Mouse (Mus musculus): Measurements from ENCODE around the gene Agap3. TPM values are rescaled to one million over a fixed set of nuclear protein-coding genes. Genes with fewer than 3 reads are reported as not detected.

Agap3 gene
- polyA plus RNA-seq, 1 experiment from 2014 or later, result 33.9 TPM

DNA sequence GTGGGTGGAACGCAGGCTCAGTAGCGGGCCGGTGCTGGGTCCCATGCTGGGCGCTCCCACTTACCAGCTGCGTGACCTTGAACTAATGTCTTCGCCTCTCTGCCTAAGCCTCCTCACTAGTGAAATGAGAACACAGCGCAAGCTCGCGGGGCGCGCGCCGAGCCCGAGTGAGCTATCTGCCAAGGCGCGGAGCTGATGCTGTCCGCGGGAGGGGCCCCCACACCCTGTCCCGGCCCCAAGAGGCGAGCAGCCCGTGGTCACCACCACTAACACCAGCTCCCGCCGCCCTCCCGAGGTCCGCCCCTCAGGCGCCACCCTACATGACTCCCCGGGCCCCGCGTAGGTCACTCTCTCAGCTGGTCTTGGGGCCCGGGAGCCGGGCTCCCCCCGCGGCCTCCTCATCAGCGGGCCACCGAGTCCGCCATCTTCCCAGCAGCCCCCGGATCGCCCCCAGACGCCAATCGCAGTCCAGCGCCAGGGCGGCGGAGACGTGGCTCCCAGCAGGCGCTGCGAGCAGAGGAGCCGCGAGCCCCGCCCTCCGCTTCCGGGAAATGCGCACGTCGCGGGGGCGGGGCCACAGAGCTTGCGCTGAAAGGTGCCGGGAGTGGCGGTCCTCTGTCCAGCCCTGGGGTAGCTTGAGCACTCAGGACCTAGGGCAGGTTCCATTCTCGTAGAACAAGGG, 7.1 kb upstream of the Agap3 start, which contains the start of gene Fastk:
TSS of gene Fastk (minus strand) at position 542 of the 682 bp plus-strand sequence.
- peaks cover 40% of the 10 kb centered on the region for H3K36me3 ChIP-seq (ENCODE audit: control insufficient read depth, insufficient read depth, low read length)
- WGBS, result 0% methylated on average over 17 of the region's 60 CpGs
- H3K27ac ChIP-seq (replicated peaks; ENCODE audit: low read depth, low read length), result peak within 1 kb of the TSS; percentile 90
- no peaks in the 10 kb centered on the region for H3K9me3 ChIP-seq (ENCODE audit: control insufficient read depth, low read length)
- peak; percentile 91 for ATAC-seq (ENCODE audit: low read depth)
- peak within 1 kb of the TSS; percentile 95 for H3K9ac ChIP-seq (ENCODE audit: low read depth, low read length)
- DNase-seq (ENCODE audit: low spot score), result peak; percentile 97
- H3K4me1 ChIP-seq (ENCODE audit: control insufficient read depth, insufficient read depth, low read length), result peaks cover 9% of the 10 kb centered on the region
- no peaks in the 10 kb centered on the region for H3K27me3 ChIP-seq (replicated peaks; ENCODE audit: control insufficient read depth, insufficient read depth, low read length)
- H3K4me3 ChIP-seq (ENCODE audit: low read depth, low read length), result peak within 1 kb of the TSS; percentile 89
- H3K4me2 ChIP-seq (ENCODE audit: low read depth, low read length), result peak within 1 kb of the TSS; percentile 80

DNA sequence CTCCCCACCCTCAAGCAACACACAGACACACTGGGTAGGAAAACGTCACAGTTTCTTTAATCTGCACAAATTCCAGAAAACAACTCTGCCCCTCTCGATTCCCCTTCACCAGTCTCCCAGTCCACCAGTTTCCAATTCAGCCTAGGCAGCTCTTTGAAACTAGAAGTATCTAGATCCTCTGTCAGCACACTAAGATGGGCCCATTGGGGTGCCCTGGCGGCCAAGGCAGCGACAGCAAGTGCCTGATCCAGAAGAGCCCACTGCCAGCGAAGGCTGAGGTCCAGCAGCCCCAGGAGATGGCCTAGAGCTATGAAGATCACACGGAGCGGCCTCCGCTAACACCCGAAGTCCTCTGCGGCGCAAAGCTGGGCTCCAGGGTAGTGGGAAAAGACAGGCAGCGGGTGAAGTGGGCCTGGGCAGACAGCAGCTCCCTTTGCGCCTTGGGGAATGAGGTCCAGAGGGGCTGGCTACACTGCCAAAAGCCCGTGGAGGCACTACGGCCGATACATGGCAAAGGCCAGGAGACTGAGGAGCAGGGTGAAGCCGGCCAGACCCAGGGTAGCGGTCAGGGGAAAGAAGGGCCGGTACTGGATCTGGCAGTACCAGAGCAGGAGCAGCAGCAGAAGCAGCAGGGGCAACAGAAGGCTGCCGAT, 6.4 kb upstream of the Agap3 start:
- Histone ChIP-seq H3K9me3 (ENCODE audit: control insufficient read depth, low read length) (no peaks in the 10 kb centered on the region), H3K27me3 (replicated peaks; ENCODE audit: control insufficient read depth, insufficient read depth, low read length) (no peaks in the 10 kb centered on the region), H3K9ac (ENCODE audit: low read depth, low read length) (peak overlapping the region; percentile 95), H3K4me2 (ENCODE audit: low read depth, low read length) (peak overlapping the region; percentile 80), H3K4me1 (ENCODE audit: control insufficient read depth, insufficient read depth, low read length) (peaks cover 9% of the 10 kb centered on the region), H3K4me3 (ENCODE audit: low read depth, low read length) (peak overlapping the region; percentile 89), H3K36me3 (ENCODE audit: control insufficient read depth, insufficient read depth, low read length) (peaks cover 33% of the 10 kb centered on the region), H3K27ac (replicated peaks; ENCODE audit: low read depth, low read length) (peak overlapping the region; percentile 90)
- WGBS, result 58% methylated on average over 19 of the region's 20 CpGs
- DNase-seq (ENCODE audit: low spot score) (no peak), ATAC-seq (ENCODE audit: low read depth) (no peak)

DNA sequence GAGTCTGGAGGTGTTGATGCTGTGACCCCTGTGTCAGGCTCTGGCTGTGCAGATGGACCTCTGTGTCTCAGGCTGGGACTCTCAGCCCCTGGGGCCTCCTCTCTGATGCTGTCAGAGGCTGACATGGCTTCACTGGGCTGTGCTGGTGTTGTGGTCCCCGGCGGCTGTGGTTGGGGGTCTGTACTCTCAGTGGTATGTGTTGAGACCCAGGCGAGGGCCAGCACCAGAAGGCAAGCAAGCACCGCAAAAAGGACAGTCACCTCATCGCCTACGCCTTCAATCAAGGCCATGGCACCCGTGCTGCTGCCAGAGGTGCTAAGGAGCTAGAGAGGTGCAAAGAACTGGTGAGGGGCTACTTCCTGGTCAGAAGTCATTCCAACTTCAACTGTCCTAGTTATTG, 5.3 kb upstream of the Agap3 start:
- H3K36me3 ChIP-seq (ENCODE audit: control insufficient read depth, insufficient read depth, low read length), result peaks cover 22% of the 10 kb centered on the region
- ATAC-seq (ENCODE audit: low read depth) (no peak), DNase-seq (ENCODE audit: low spot score) (no peak)
- no peak overlapping the region for H3K4me3 ChIP-seq (ENCODE audit: low read depth, low read length)
- no peak overlapping the region for H3K9ac ChIP-seq (ENCODE audit: low read depth, low read length)
- WGBS, result 83% methylated on average over 7 of the region's 7 CpGs
- H3K4me2 ChIP-seq (ENCODE audit: low read depth, low read length), result 0 out of 2 replicates have a peak overlapping the region, but pooled peaks have one; percentile 74
- no peaks in the 10 kb centered on the region for H3K9me3 ChIP-seq (ENCODE audit: control insufficient read depth, low read length)
- peaks cover 16% of the 10 kb centered on the region for H3K4me1 ChIP-seq (ENCODE audit: control insufficient read depth, insufficient read depth, low read length)
- no peaks in the 10 kb centered on the region for H3K27me3 ChIP-seq (replicated peaks; ENCODE audit: control insufficient read depth, insufficient read depth, low read length)
- no peak overlapping the region for H3K27ac ChIP-seq (replicated peaks; ENCODE audit: low read depth, low read length)

DNA sequence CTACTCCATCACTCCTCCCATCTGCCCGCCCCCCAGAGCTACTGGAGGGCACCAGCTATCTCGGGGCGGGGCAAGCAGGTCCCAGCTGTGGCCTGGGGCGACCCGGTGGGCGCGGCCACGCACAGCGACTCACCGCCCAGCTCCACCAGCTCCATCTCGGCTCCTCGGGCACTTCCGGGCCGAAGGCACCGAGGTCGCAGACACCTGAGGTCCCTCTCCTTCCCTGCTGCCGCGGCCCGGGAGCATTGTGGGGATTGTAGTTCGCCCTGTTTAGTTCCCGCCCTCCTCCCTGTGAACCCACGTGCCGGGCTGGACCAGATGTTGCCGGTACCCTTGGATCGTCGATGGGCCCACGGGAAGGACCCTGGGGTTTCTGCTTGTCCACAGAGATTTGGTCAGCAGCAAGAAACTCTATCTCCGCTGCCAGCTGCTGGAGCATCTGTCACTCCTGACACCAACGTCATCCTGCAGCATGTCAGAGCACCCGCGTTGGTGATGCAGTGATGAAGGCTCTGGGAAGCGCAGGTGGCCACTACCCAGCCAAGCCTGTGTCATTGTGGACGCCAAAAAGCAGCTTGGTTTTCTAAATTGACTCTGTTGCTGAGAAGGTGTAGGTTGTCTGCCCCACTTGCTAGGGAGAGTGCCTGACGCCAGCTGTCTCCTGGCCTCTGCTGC, 4.2 kb upstream of the Agap3 start, which contains the start of gene Tmub1:
TSS of gene Tmub1 (minus strand) at position 231 of the 675 bp plus-strand sequence.
- WGBS, result 2% methylated on average over 24 of the region's 34 CpGs
- ATAC-seq (ENCODE audit: low read depth) (peak; percentile 62), DNase-seq (ENCODE audit: low spot score) (peak; percentile 83)
- H3K9ac ChIP-seq (ENCODE audit: low read depth, low read length), result peak within 1 kb of the TSS; percentile 60
- H3K4me2 ChIP-seq (ENCODE audit: low read depth, low read length), result peak within 1 kb of the TSS; percentile 74
- H3K4me1 ChIP-seq (ENCODE audit: control insufficient read depth, insufficient read depth, low read length), result peaks cover 16% of the 10 kb centered on the region
- peak within 1 kb of the TSS; percentile 58 for H3K4me3 ChIP-seq (ENCODE audit: low read depth, low read length)
- H3K27me3 ChIP-seq (replicated peaks; ENCODE audit: control insufficient read depth, insufficient read depth, low read length), result no peaks in the 10 kb centered on the region
- H3K36me3 ChIP-seq (ENCODE audit: control insufficient read depth, insufficient read depth, low read length), result peaks cover 11% of the 10 kb centered on the region
- no peaks in the 10 kb centered on the region for H3K9me3 ChIP-seq (ENCODE audit: control insufficient read depth, low read length)
- no peak within 1 kb of the TSS for H3K27ac ChIP-seq (replicated peaks; ENCODE audit: low read depth, low read length)

DNA sequence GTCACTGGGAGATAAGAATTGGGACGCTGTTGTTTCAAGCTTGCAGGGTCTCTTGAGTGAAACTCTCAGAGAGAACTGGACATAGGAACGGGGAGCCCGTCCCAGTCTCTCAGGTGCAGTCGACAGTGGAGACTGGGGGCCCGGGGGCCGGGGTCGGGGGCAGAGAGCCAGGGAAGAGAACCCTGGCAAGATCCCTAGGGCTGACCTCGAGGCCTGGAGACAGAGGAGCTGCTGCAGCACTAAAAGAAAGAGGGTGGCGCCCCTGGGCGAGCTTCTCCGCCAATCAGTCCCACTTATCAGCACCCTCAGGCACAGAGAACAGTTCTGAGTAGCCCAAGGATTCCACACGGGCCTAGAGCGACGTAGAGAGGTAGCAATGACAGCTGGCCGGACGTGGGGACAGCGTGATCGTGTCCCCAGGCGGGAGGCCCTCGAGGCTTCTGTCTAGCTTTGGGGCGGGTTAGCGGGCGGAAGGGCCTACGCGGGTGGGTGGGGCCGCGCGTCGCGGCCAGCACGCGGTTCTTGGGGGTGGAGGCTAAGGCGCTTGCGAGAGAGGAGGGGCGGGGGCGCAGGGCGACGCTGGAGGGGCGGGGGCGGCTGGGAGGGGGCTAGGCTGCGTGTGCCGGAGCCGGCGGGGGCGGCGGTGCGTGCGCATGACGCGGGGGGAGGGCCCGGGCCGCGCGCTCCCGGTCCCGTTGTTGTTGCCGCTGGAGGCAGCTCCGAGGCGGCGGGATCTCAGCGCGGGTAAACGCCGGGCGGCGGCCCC, 530 bp upstream of the Agap3 start:
- Histone ChIP-seq H3K4me1 (ENCODE audit: control insufficient read depth, insufficient read depth, low read length) (peaks cover 22% of the 10 kb centered on the region), H3K27me3 (replicated peaks; ENCODE audit: control insufficient read depth, insufficient read depth, low read length) (no peaks in the 10 kb centered on the region), H3K27ac (replicated peaks; ENCODE audit: low read depth, low read length) (peak overlapping the region; percentile 91), H3K36me3 (ENCODE audit: control insufficient read depth, insufficient read depth, low read length) (no peaks in the 10 kb centered on the region), H3K4me2 (ENCODE audit: low read depth, low read length) (peak overlapping the region; percentile 95), H3K4me3 (ENCODE audit: low read depth, low read length) (peak overlapping the region; percentile 76), H3K9me3 (ENCODE audit: control insufficient read depth, low read length) (no peaks in the 10 kb centered on the region), H3K9ac (ENCODE audit: low read depth, low read length) (peak overlapping the region; percentile 90)
- DNase-seq (ENCODE audit: low spot score) (peak; percentile 95), ATAC-seq (ENCODE audit: low read depth) (peak; percentile 82)
- 12% methylated on average over 13 of the region's 66 CpGs for WGBS

DNA sequence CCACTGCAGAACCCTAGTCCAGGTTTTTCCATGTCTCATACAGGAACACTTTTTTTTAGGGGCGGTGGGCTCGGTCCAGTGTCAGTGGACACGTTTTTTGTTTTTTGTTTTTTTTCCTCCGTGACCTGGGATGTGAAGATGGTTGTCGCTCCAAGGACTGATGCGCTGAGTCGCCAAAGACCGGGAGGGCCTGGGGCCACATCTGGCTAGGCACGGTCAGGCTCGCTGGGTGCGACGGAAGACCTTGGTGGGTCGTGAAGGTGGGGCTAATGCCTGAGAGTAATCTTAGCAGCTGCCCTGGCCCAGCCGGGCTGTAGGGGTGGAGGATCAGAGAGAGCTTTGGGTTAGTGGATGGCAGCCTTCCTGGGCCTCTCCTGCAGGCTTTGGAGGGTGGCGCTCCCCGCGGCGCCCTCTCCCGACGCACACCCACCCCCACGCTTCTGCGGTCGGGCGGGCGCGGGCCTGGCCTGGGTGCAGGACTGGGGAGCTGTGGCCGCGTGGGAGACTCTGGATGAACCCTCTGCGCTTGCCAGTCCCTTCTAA, 785 bp downstream of the Agap3 start:
- ATAC-seq (ENCODE audit: low read depth) (no peak), DNase-seq (ENCODE audit: low spot score) (peak; percentile 41)
- Histone ChIP-seq H3K9me3 (ENCODE audit: control insufficient read depth, low read length) (no peaks in the 10 kb centered on the region), H3K27me3 (replicated peaks; ENCODE audit: control insufficient read depth, insufficient read depth, low read length) (no peaks in the 10 kb centered on the region), H3K27ac (replicated peaks; ENCODE audit: low read depth, low read length) (peak overlapping the region; percentile 91), H3K9ac (ENCODE audit: low read depth, low read length) (peak overlapping the region; percentile 90), H3K4me1 (ENCODE audit: control insufficient read depth, insufficient read depth, low read length) (peaks cover 22% of the 10 kb centered on the region), H3K36me3 (ENCODE audit: control insufficient read depth, insufficient read depth, low read length) (0 out of 2 replicates have a peak, but pooled peaks cover under 1% of the 10 kb centered on the region), H3K4me2 (ENCODE audit: low read depth, low read length) (peak overlapping the region; percentile 95), H3K4me3 (ENCODE audit: low read depth, low read length) (peak overlapping the region; percentile 76)
- 0% methylated on average over 14 of the region's 29 CpGs for WGBS

DNA sequence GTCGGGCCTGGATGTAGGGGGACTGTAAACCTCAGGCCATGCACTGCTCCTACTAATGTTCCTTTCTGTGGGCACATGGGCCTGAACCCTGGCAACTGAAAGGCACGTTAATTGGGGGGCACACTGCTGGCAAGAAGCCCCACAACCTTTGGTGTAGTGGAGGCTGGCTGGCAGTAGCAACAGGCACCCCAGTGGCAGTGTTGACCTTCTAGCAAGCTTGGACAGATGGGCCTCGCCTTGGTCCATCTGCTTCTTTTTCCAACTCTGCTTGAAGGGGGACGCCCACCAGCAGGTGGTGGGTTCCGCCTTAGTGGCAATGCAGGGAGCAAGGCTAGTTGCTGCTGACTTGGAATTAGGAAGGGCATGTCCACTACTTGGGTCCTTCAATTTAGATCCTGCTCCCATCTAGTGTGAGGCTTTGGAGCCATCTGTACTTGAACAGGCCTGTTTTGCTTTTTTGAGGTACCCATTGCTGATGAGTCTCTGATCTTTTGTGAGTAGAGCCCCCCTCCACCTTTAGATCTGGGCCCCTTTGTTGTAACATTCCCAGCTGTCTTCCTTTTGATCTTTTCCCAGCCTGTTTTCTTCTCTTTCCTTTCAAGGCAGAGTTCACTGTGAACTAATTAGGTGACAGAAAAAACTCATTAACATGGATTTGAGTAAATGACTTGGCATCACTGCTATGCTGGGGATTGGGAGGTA, 1.5 kb downstream of the Agap3 start:
- Histone ChIP-seq H3K4me1 (ENCODE audit: control insufficient read depth, insufficient read depth, low read length) (peaks cover 22% of the 10 kb centered on the region), H3K36me3 (ENCODE audit: control insufficient read depth, insufficient read depth, low read length) (peaks cover 6% of the 10 kb centered on the region; the same call in 1 of the 2 replicates), H3K27ac (replicated peaks; ENCODE audit: low read depth, low read length) (peak overlapping the region; percentile 91; the same call in 1 of the 2 replicates), H3K4me2 (ENCODE audit: low read depth, low read length) (peak overlapping the region; percentile 95), H3K9me3 (ENCODE audit: control insufficient read depth, low read length) (no peaks in the 10 kb centered on the region), H3K4me3 (ENCODE audit: low read depth, low read length) (peak overlapping the region; percentile 76), H3K27me3 (replicated peaks; ENCODE audit: control insufficient read depth, insufficient read depth, low read length) (no peaks in the 10 kb centered on the region), H3K9ac (ENCODE audit: low read depth, low read length) (peak overlapping the region; percentile 90)
- ATAC-seq (ENCODE audit: low read depth), result no peak
- 9% methylated on average over 3 of the region's 5 CpGs for WGBS
- DNase-seq (ENCODE audit: low spot score), result peak; percentile 39
